Mouse (Mus musculus) spleen, adult 18-20 months (tissue): ENCODE measurements around the gene Nid1.
"Not testable (repeated sequence)": the region's sequence is repeated elsewhere in the genome, so short reads cannot be mapped to it uniquely, and the experiment has no call there.

Experiments
- DNase-seq, 2 experiments: peaks; one replicate each; pipeline ENCODE4 v3.0.0; 2022; ENCODE audit warnings: mixed read lengths in 2 of 2

The Nid1 gene

GRCm38 (mm10) chr13:13454249-13454648, 16.9 kb downstream of the Nid1 start:
- not testable (repeated sequence) for DNase-seq

GRCm38 (mm10) chr13:13455632-13456492, 18.5 kb downstream of the Nid1 start:
- not testable (repeated sequence) for DNase-seq

- DNase-seq, result no peak
These were observed 20.9 kb downstream of the Nid1 start for GRCm38 (mm10) chr13:13458138-13458737.

DNA sequence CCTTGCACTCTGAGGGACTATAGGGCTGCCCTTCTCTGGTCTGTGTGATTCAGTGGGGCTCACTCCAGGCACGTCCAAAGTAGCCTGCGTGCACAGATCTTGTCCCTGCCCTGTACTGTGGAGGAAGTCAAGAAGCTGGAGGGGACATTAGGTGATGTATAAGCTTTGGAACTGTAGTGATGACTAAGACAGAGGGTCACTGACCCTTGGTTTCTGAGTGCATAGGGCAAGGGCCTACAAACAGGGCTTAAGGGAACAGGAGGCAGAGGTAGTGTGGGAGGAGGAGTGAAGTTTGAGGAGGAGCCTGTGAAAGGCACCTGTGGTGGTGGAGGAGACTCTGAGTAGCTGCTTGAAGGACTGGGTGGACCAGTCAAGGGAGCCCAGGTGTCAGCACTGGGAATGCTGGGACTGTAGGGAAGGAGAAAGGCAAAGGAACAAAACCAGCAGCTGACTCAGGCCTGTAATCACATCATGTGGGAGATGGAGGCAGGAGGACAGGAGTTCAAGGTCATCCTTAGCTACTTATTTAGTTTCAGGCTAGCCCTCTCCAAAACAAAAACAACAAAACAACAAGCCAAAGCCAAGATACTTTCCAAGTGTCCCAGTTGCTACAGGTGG, 23.3 kb downstream of the Nid1 start:
- no peak for DNase-seq

GRCm38 (mm10) chr13:13461446-13462192, 24.3 kb downstream of the Nid1 start:
- DNase-seq, result no peak

DNA sequence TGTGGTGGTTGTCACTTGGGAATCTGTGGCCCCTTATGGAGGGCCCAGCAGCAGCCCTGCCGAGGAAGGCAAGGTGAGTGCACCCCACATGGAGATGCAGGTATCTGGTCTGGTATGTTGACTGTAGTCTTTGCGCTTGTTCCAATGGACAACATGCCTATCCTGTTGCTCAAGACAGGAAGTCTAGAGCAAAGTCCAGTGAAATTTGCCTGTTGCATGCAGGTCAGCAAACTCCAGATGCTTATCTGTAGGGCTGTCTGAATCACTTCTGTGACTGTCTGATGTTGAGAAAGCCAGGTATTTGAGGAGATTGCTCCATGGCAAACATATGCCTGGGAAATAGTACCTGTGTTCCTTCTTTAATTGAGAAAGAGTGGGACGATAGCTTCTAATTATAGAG, 26.6 kb downstream of the Nid1 start:
- DNase-seq, result no peak

DNA sequence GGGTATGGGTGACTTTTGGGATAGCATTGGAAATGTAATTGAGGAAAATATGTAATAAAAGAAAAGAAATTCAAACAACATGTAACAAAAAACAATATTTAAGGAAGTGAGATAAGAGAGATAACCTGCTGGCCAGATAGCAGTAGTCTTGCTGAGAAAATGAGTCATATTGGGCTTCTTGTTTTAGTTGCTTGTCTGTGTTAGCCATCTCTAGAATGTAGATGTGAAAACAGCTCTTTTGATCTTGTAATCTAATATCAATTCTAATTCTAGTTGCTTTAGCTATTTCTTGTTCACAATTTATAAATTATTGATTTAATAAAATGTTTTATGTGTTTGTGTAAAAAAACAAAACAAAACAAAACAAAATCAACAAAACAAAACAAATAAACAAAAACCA, 29.9 kb downstream of the Nid1 start:
- DNase-seq, result not testable (repeated sequence)

DNA sequence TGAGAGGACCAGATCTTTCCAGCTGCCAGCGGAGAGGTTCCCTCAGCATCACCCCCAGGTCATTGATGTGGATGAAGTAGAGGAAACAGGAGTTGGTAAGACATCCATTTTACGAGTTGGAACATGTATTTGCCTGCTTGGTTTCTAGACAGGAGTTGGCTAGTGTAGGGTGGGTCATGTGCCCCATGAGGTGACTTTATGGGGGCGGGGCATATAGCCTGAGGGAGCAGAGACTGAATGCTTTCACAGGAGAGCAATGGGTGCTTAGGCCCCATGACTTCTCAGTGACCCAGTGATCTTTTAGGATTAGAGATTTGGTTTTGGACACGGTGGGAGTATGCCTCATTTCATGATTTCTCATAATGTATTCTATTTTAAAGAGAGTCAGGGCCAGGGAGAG, 31.2 kb downstream of the Nid1 start:
- no peak for DNase-seq

- no peak for DNase-seq
These were observed 34.0 kb downstream of the Nid1 start for GRCm38 (mm10) chr13:13471334-13471757.

- DNase-seq, result not testable (repeated sequence)
These were observed 37.1 kb downstream of the Nid1 start for GRCm38 (mm10) chr13:13474464-13474863.

DNA sequence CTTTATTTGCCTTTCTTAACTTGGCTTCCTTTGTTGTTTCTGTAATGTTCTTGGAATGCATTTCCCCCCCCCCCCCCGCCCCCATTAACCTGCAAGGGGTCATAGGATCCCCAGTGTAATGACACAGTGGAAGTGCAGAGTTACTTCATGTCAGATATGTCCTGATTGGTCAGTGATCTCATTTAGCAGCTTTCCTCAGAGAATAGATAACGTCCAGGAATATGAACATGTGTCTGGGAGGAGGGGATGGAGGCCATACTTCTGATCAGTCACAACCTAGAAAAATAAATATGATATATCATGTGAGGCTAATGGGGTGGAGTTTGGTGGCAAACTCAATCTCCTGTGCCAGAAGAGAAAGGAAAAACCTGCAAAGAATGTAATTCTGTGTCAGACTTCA, 37.6 kb downstream of the Nid1 start:
- no peak for DNase-seq

DNA sequence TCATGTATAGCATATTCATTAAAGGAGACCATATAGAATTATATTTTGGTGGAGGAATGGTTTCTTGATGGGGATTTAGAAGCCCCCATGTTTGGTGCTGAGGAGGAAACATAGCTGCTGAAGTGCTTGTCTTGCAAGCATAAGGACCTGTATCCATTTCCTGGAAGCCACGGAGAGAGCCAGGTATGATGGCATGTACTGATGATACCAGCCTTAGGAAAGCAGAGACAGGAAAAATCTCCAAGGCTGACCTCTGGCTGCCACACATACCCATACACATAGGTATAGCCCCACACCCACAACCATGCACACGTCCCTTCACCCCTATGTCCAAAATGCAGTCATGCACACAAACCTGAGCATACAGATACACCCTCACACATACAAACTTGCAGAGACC, 39.2 kb downstream of the Nid1 start:
- DNase-seq, result no peak

DNA sequence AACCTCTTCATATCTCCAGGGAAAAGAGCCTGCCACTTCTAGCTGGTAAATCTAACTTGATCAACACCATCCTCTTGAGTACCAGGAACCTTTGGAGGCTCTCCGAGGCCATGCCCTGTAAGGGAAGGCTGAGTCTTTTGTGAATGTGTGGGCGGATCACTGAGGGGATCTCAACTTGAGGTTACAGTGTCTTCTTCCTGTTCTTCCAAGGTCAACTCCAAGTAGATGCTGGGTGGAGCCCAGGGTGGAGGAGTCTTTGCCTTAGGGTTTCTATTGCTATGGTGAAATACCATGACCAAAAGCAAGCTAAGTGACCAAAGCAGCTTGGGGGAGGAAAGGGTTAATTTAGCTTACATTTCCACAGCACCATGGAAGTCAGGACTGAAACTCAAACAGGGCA, 39.7 kb downstream of the Nid1 start:
- no peak for DNase-seq

DNA sequence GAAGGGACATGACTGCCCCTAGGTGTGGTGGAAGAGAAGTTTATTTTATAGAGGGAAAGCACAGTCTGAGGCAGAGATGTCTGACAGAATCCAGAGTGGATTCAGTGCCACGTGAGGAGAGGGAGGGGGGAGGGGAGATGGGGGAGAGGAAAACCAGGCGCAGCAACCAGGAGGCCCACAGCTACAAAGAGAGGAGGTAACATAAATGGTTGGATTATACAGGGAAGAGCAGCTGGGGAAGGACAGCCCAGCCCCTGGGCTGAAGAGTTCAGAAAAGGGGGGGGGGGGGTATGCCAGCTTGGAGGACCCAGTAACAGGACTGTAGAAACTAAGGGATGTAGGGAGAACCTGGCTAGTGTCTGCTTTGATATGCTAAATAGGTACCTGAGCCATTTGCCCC, 42.6 kb downstream of the Nid1 start:
- DNase-seq, result no peak

DNA sequence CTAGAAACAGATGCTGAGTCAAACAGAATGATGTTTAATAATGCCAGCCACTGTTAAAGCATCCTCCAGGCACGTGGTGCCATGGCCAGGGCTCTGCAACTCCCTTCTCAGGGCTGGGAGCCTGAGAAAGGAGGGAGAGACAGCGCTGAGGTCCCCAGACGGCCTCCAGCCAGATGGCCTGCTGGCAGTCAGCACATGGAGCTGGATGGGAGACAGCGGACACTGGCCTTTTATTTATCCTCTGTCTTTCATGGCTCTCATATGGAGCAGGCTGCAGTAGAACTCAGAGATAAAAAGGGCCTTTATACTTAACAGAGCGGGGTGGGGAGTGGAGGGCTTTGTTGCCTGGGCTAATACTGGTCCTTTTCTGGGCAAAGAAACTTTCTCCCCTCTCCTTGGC, 43.7 kb downstream of the Nid1 start:
- no peak for DNase-seq

- DNase-seq, result no peak
These were observed 44.7 kb downstream of the Nid1 start for GRCm38 (mm10) chr13:13481875-13482674.

- peak in 1 of 2 experiments; percentile 15 for DNase-seq
These were observed 47.0 kb downstream of the Nid1 start for GRCm38 (mm10) chr13:13484351-13484751.

GRCm38 (mm10) chr13:13484883-13485282, 47.5 kb downstream of the Nid1 start:
- no peak for DNase-seq

- DNase-seq, result no peak
These were observed 48.3 kb downstream of the Nid1 start for GRCm38 (mm10) chr13:13485682-13486081.

DNA sequence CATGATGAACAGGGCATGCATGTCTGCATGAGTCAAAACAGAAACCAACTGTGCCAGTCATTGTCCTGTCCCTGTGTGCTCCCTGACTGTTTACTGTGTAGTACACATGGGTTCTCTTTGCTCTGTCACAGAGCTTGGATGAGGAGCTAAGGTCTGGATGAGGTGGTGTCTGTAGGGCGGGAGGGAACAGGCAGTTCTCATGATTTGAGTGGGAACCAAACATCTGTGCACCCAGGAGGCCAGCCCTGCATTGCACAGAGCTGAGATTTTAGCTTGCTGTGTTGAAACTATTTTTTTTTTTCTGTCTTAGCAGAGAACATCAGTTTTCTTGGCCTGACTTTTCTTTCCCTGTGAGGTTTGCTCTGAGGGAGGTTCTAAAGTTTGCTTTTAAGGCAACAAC, 50.5 kb downstream of the Nid1 start:
- no peak for DNase-seq

DNA sequence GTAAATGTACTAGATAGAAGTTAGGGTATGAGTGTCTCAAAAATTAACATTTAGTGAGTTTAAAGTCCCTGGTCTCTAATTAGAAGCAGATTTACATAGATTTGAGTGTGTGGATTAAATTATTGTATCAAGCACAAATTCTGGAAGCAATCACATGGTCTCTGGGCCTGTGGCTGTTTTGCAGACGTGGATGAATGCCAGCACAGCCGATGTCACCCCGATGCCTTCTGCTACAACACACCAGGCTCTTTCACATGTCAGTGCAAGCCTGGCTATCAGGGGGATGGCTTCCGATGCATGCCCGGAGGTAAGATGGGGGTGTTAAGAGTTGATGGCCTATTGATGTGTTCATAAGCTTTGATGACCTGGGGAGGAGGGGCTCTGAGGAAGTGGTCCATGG, 52.5 kb downstream of the Nid1 start:
- DNase-seq, result no peak

GRCm38 (mm10) chr13:13492151-13492550, 54.8 kb downstream of the Nid1 start:
- no peak for DNase-seq
